Mouse (Mus musculus) cortical plate, adult 2 months (tissue): Measurements from ENCODE around the gene Tnrc6c. TPM values are rescaled to one million over a fixed set of nuclear protein-coding genes. Genes with fewer than 3 reads are reported as not detected.
A peak's percentile ranks its signal among the peaks of the same experiment; 100 is the strongest.

ENCODE experiments used
- H3K27ac ChIP-seq: fragments of 200-500 bp; 2 replicates; pipeline ENCODE4 v1.5.1; 2012; ENCODE audit warnings: low read length, control low read depth, inconsistent platforms; ENCODE audit not compliant: insufficient read depth
- H3K4me1 ChIP-seq: fragments of 200-500 bp; 2 replicates; pipeline ENCODE4 v1.6.1; 2011; ENCODE audit warnings: low read length; ENCODE audit not compliant: control insufficient read depth, insufficient read depth
- H3K4me3 ChIP-seq: fragments of 200-500 bp; 2 replicates; pipeline ENCODE4 v1.5.1; 2011; ENCODE audit warnings: mild to moderate bottlenecking, low read length, control low read depth; ENCODE audit not compliant: insufficient read depth
- CTCF ChIP-seq: fragments of 200-500 bp; IDR thresholded peaks from 2 replicates; pipeline ENCODE4 v1.5.1; 2011; ENCODE audit warnings: mild to moderate bottlenecking, control low read depth, low read length; ENCODE audit not compliant: insufficient read depth; ENCODE audit errors: extremely low read depth
- POLR2A ChIP-seq: fragments of 200-500 bp; IDR thresholded peaks from 2 replicates; pipeline ENCODE4 v1.6.1; 2011; ENCODE audit warnings: mild to moderate bottlenecking, low read length, control low read depth; ENCODE audit not compliant: insufficient read depth; ENCODE audit errors: extremely low read depth
- polyA plus RNA-seq: library from polyadenylated mRNA; depleted of rRNA; stranded (reverse); fragments of >200 nt; gene quantifications from 2 replicates; pipeline ENCODE4 v1.2.3, GENCODE M21; 2012

Tnrc6c gene
- polyA plus RNA-seq, 1 experiment, result 46.9 TPM

DNA sequence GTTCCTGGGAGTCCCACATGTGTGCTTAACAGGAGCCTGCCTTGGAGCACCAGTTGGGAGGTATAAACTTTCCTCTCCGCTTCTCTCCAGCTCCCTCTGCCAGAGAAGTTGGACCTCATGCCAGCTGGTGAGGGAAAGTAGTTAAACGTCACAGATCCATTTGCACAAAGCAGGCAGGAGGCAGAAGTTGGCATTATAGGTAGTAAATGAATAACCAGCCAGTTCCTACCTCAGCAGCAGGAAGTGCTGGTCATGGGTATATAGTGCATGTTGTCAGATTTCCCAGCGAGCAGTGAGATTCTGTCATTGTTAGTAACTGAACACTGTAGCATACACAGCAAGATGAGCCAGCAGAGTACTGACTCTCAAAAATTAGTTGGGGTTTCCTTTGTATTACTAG lies 31.4 kb downstream of the Tnrc6c start:
- no peak overlapping the region for H3K4me3 ChIP-seq
- H3K4me1 ChIP-seq, result peaks cover 5% of the 10 kb centered on the region
- TF ChIP-seq POLR2A (no peak), CTCF (no peak)
- H3K27ac ChIP-seq, result no peak overlapping the region

DNA sequence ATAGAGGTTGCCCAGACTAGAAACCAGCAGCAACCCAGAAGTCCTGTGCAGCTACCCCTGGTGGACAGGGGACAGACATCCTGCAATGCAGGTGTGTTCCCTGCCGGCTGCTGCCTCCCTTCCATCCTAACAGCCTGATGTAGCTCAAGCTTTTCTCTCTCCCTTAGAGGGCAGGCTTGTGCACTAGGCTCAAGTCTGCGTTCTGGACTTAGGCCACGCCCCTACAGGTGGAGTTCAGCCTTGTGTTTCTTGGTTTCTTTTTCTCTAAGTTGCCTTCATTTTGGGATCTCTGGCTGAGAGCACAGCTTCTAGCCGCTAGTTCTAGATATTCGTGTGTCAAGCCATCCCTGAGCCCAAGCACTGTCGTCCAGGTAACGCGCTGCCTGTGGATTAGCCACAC lies 31.9 kb downstream of the Tnrc6c start:
- TF ChIP-seq CTCF, result peak; percentile 26
- TF ChIP-seq POLR2A, result no peak
- Histone ChIP-seq H3K4me3 (no peak overlapping the region), H3K4me1 (peaks cover 5% of the 10 kb centered on the region), H3K27ac (no peak overlapping the region)

DNA sequence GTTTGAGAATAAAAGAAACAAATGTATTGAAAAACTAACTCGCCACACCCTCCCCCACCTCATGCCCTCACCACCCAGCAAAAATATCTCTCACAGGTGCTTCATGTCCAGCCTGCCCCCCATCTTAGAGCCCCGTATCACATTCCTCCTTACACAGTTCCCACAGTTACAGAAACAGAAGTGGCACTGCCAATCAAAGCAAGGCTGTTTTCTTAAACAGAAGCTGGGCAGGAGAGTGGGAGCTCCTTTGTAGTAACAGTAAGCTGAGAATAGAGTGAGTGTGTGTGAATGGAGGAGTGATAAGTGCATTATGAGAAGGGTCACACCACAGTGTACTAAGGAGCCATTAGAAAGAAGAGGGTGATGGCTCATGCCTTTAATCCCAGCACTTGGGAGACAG lies 34.5 kb downstream of the Tnrc6c start:
- Histone ChIP-seq H3K27ac (no peak overlapping the region), H3K4me3 (no peak overlapping the region), H3K4me1 (peaks cover 10% of the 10 kb centered on the region)
- TF ChIP-seq CTCF (no peak), POLR2A (no peak)

DNA sequence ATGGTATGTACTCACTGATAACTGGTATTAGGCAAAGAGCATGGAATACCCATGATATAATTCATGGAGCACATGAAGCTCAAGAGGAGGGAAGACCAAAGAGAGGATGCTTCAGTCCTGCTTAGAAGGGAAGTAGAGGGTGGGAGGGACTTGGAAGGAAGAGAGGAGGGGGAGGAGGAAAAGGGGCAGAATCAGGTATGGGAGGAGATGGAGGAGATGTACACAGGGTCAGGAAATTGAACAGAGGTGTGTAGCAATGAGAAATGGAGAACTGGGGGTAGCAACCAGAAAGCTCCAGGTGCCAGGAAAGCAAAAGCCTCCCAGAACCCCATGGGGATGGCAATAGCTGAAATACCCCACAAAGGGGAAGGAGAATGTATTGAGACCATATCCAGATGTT lies 37.2 kb downstream of the Tnrc6c start:
- Histone ChIP-seq H3K4me3 (no peak overlapping the region), H3K4me1 (peaks cover 9% of the 10 kb centered on the region), H3K27ac (no peak overlapping the region)
- TF ChIP-seq CTCF (no peak), POLR2A (no peak)

DNA sequence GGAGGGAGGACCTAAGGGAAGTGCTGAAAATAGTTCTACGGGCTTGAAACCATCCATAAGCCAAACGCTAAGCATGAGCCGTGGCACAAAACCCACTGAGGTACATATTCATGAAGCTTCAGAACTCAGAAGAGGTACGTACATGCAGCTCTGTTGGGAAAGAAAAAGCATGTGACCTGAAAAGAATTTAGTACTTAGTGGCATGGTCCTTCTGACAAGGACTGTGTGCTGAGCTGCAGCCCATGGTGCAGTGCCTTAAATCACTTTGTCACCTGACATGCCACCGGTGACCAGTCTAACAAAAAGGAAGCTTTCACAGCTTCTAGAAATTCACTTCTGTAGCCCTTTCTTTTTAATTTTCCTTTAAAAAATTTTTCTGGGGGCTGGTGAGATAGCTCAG lies 40.0 kb downstream of the Tnrc6c start:
- Histone ChIP-seq H3K27ac (no peak overlapping the region), H3K4me1 (peaks cover 9% of the 10 kb centered on the region), H3K4me3 (no peak overlapping the region)
- TF ChIP-seq CTCF (no peak), POLR2A (no peak)

DNA sequence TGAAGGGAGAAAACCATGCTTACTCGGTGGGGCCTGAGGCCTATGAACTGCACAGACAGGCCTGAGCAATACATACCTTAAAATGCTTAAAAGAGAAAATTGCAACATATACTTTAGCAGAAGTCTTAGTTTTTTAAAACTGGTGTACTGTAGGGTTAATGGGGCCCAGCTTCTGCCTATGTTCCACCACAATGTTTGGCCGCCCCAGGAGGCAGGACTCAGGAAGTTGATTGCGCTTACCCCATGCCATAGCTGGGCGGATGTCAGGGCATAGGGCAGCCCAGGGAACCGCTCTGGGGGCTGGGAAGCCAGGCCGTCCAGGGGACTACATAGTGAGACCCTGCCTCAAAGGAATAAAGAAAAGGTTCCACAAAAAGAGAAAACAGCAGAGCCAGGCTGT lies 42.5 kb downstream of the Tnrc6c start:
- TF ChIP-seq CTCF, result no peak
- TF ChIP-seq POLR2A, result no peak
- Histone ChIP-seq H3K27ac (no peak overlapping the region), H3K4me3 (no peak overlapping the region), H3K4me1 (peaks cover 9% of the 10 kb centered on the region)

DNA sequence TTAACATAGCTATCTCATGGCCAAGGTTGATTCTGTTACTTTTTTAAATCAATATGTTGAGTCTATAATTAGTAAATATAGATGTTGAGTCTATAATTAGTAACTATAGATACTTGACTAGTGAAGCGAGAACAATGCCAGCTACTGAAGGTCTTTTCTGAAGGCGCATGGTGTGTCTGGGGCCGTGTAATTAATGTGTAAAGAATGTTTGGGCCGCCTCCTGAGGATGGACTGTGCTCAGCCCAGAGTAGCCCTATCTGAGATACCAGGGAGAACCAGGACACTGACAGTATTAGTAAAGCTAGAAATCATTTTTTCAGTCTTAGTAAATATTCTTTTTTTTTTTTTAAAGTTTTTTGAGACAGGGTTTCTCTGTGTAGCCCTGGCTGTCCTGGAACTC lies 46.8 kb downstream of the Tnrc6c start:
- Histone ChIP-seq H3K27ac (no peak overlapping the region), H3K4me3 (no peak overlapping the region)
- TF ChIP-seq POLR2A (no peak), CTCF (no peak)

DNA sequence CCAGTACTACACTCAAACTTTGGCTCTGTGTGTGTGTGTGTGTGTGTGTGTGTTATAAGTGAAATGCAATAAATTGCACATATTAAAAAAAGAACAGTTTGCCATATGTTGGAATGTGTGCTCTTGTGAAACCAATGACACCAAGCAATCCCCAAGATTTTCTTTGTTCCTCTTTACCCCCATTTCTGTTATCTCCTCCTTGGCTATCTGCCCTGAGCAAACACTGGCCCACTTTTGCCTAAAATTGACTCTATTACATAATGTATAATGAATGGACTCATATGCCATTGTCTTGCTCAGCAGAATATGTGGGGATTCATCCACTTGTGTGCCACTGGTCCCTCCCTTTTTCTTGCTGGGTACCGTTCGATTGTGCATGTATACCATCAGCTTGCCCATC lies 52.2 kb downstream of the Tnrc6c start:
- TF ChIP-seq CTCF (no peak), POLR2A (no peak)
- Histone ChIP-seq H3K27ac (no peak overlapping the region), H3K4me1 (peaks cover 10% of the 10 kb centered on the region), H3K4me3 (no peak overlapping the region)

More for the DNA sequence above, 46.8 kb downstream of the Tnrc6c start:
- H3K4me1 ChIP-seq, result no peaks in the 10 kb centered on the region; the same call in 1 of the 2 replicates

DNA sequence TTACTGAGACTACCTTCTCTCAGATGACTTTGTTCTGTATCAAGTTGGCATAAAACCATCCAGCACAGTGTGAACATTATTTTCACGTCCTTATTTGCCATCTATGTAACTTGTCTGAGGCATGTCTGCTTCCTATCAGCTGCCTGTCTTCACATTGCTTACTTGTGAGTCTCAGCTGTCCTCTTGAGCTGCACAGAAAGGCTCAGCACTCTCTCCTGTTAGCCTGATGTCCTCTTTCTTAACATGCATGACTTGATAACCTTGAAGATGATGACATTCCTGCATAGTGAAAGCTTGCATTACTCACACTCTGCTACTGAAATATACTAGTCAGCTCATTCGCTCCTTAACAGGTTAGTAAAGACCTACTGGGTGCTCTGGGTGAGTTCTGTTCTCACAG lies 53.1 kb downstream of the Tnrc6c start:
- TF ChIP-seq POLR2A (no peak), CTCF (no peak)
- no peak overlapping the region for H3K27ac ChIP-seq
- H3K4me3 ChIP-seq, result no peak overlapping the region
- peaks cover 11% of the 10 kb centered on the region for H3K4me1 ChIP-seq

DNA sequence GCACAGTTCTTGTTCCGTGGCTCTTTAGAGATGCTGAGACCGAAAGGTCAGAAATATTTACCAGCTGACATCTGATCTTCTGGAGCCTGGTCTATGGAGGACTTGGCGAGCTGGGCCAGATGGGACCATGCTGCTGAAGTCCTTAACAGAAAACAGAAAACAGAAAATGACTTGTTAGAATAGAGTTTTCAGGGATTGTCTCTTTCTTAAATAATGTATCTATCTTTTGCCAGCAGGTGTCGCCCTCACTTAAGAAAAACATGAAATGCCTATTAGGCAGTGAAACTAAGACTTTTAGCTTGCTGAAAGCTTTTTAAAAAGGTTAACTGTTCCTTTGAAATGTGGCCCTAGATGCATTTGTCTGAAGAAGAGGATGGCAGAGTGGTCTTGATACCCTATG lies 55.2 kb downstream of the Tnrc6c start:
- TF ChIP-seq CTCF (no peak), POLR2A (no peak)
- Histone ChIP-seq H3K4me1 (peaks cover 11% of the 10 kb centered on the region), H3K4me3 (no peak overlapping the region), H3K27ac (no peak overlapping the region)
